Mouse (Mus musculus): ENCODE measurements at regions not wholly inside any gene's neighbourhood (a gene's known extent, or its start where the extent isn't known, plus 50 kb on each side); places are given as distances from the start of the nearest gene placed in this dataset.
"Not testable (repeated sequence)": the region's sequence is repeated elsewhere in the genome, so short reads cannot be mapped to it uniquely, and the experiment has no call there.

- intact Hi-C loops (cut with DNase I), result no loop called here
Observed at GRCm38 (mm10) chr2:166476953-166477352, 236.7 kb downstream of the Prex1 start.

GRCm38 (mm10) chr2:166475624-166476023 is 238.0 kb downstream of the Prex1 start:
- intact Hi-C loops (cut with DNase I), result no loop called here

GRCm38 (mm10) chr2:166474601-166475000 is 239.0 kb downstream of the Prex1 start:
- intact Hi-C loops (cut with DNase I), result no loop called here

- intact Hi-C loops (cut with DNase I), result no loop called here
Observed at GRCm38 (mm10) chr2:166471257-166471753, 242.3 kb downstream of the Prex1 start.

GRCm38 (mm10) chr2:166469046-166469593 is 244.5 kb downstream of the Prex1 start:
- intact Hi-C loops (cut with DNase I), result no loop called here

GRCm38 (mm10) chr2:166467137-166467536 is 246.5 kb downstream of the Prex1 start:
- intact Hi-C loops (cut with DNase I), result no loop called here

- intact Hi-C loops (cut with DNase I), result no loop called here
Observed at GRCm38 (mm10) chr2:166465531-166465930, 248.1 kb downstream of the Prex1 start.

- intact Hi-C loops (cut with DNase I), result no loop called here
Observed at GRCm38 (mm10) chr2:166463539-166463938, 250.1 kb downstream of the Prex1 start.

- intact Hi-C loops (cut with DNase I), result no loop called here
Observed at GRCm38 (mm10) chr2:166461956-166462355, 251.7 kb downstream of the Prex1 start.

GRCm38 (mm10) chr2:166461103-166461502 is 252.5 kb downstream of the Prex1 start:
- intact Hi-C loops (cut with DNase I), result no loop called here

- intact Hi-C loops (cut with DNase I), result no loop called here
Observed at GRCm38 (mm10) chr2:166459955-166460354, 253.7 kb downstream of the Prex1 start.

- intact Hi-C loops (cut with DNase I), result no loop called here
Observed at GRCm38 (mm10) chr2:166458953-166459352, 254.7 kb downstream of the Prex1 start.

GRCm38 (mm10) chr2:166457381-166458172 is 256.1 kb downstream of the Prex1 start:
- intact Hi-C loops (cut with DNase I), result no loop called here

GRCm38 (mm10) chr2:166454160-166454888 is 259.3 kb downstream of the Prex1 start:
- intact Hi-C loops (cut with DNase I), result not testable (repeated sequence)

GRCm38 (mm10) chr2:166450964-166451363 is 262.7 kb downstream of the Prex1 start:
- intact Hi-C loops (cut with DNase I), result no loop called here

GRCm38 (mm10) chr2:166450380-166450779 is 263.3 kb downstream of the Prex1 start:
- intact Hi-C loops (cut with DNase I), result no loop called here

- intact Hi-C loops (cut with DNase I), result loop anchor here (10.0 kb wide), 1 partner anchor 116 kb away; no protein-coding TSS in a partner anchor
Observed at GRCm38 (mm10) chr2:166448724-166449123, 264.9 kb downstream of the Prex1 start.

- intact Hi-C loops (cut with DNase I), result loop anchor here (10.0 kb wide), 1 partner anchor 117 kb away; no protein-coding TSS in a partner anchor
Observed at GRCm38 (mm10) chr2:166448161-166448560, 265.5 kb downstream of the Prex1 start.

GRCm38 (mm10) chr2:166446536-166446935 is 267.1 kb downstream of the Prex1 start:
- intact Hi-C loops (cut with DNase I), result loop anchor here (10.0 kb wide), 1 partner anchor 118 kb away; no protein-coding TSS in a partner anchor

- intact Hi-C loops (cut with DNase I), result loop anchor here (10.0 kb wide), 1 partner anchor 119 kb away; no protein-coding TSS in a partner anchor
Observed at GRCm38 (mm10) chr2:166445824-166446223, 267.8 kb downstream of the Prex1 start.

GRCm38 (mm10) chr2:166442997-166443396 is 270.6 kb downstream of the Prex1 start:
- intact Hi-C loops (cut with DNase I), result loop anchor here (5.0 to 10.0 kb wide), 3 partner anchors 122 to 336 kb away; partner anchors contain the start of gene Sulf2

Measured in adrenal gland (tissue).